Mouse (Mus musculus) spleen, adult 2 months (tissue): ENCODE measurements around the gene Helb. TPM values are rescaled to one million over a fixed set of nuclear protein-coding genes. Genes with fewer than 3 reads are reported as not detected.

ENCODE experiments used
- DNase-seq, 2 experiments: peaks; one replicate each; pipeline versions ENCODE4 v3.0.0 to v3.0.0-alpha.2; 2012 to 2021; ENCODE audit warnings: low spot score in 2 of 2, low read depth in 1 of 2
- H3K27ac ChIP-seq: fragments of 200-500 bp; 2 replicates; pipeline ENCODE4 v1.5.1; 2012; ENCODE audit warnings: low read length, inconsistent platforms; ENCODE audit not compliant: insufficient read depth
- H3K27me3 ChIP-seq: fragments of 200-500 bp; 2 replicates; pipeline ENCODE4 v1.6.1; 2012; ENCODE audit warnings: mild to moderate bottlenecking, moderate library complexity, low read length, inconsistent platforms; ENCODE audit not compliant: control insufficient read depth, insufficient read depth
- H3K36me3 ChIP-seq: fragments of 200-500 bp; 2 replicates; pipeline ENCODE4 v1.6.1; 2012; ENCODE audit warnings: mild to moderate bottlenecking, low read length, inconsistent platforms; ENCODE audit not compliant: control insufficient read depth, insufficient read depth
- H3K4me1 ChIP-seq: fragments of 200-500 bp; 2 replicates; pipeline ENCODE4 v1.6.1; 2011; ENCODE audit warnings: inconsistent platforms; ENCODE audit not compliant: control insufficient read depth, insufficient read depth, insufficient read length
- H3K4me3 ChIP-seq: fragments of 200-500 bp; 2 replicates; pipeline ENCODE4 v1.5.1; 2011; ENCODE audit warnings: mild to moderate bottlenecking, inconsistent platforms; ENCODE audit not compliant: insufficient read depth, insufficient read length; ENCODE audit errors: extremely low read depth
- CTCF ChIP-seq: fragments of 200-500 bp; IDR thresholded peaks from 2 replicates; pipeline ENCODE4 v1.5.1; 2011; ENCODE audit warnings: mild to moderate bottlenecking, inconsistent platforms; ENCODE audit not compliant: insufficient read depth, insufficient read length, insufficient replicate concordance; ENCODE audit errors: extremely low read depth
- POLR2A ChIP-seq: fragments of 200-500 bp; IDR thresholded peaks from 2 replicates; pipeline ENCODE4 v1.6.1; 2011; ENCODE audit warnings: low read depth, low read length, inconsistent platforms
- WGBS: fragments of 180-500 bp; shearing (Covaris S2); methylation state at CpG from one replicate; pipeline ENCODE4 v1.1.7; 2018; 5-methylcytosine and 5-hydroxymethylcytosine counted together
- polyA plus RNA-seq: library from polyadenylated mRNA; depleted of rRNA; stranded (reverse); fragments of >200 nt; gene quantifications from 2 replicates; pipeline ENCODE4 v1.2.3, GENCODE M21; 2012; rRNA removed

Helb gene
- polyA plus RNA-seq, 1 experiment, result 9.3 TPM

DNA sequence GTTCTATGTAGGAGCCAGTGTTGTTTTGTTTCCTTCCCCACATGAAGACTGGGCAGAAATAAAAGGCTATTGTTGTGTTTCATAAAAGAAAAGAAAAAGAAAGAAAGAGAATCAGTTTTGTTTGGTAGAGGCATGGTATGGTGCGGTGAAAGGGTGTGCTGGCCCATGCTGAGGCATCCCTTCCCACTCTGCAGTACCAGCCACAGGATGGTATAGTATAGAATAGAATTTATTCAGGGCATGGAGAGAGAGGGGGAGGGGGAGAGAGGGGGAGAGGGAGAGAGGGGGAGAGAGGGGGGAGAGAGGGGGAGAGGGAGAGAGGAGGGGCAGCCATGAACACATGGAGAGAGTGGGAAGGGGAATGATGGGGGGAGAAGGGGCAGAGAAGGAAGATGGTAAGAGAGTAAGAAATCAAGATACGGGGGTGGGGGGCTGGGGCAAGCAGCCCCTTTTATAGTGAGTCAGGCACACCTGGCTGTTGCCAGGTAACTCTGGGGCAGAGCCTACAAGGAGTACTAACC, 68.0 kb downstream of the Helb start:
- no peak for TF ChIP-seq CTCF
- no peak for TF ChIP-seq POLR2A

GRCm38 (mm10) chr10:120044237-120044636, 68.5 kb downstream of the Helb start:
- TF ChIP-seq CTCF (no peak), POLR2A (no peak)
- DNase-seq, result no peak
- Histone ChIP-seq H3K27ac (no peak overlapping the region), H3K4me1 (no peaks in the 10 kb centered on the region), H3K27me3 (no peaks in the 10 kb centered on the region), H3K4me3 (no peak overlapping the region), H3K36me3 (no peaks in the 10 kb centered on the region)
- 95% methylated on average over 6 of the region's 6 CpGs for WGBS

More for the DNA sequence above, 68.0 kb downstream of the Helb start:
- Histone ChIP-seq H3K27me3 (no peaks in the 10 kb centered on the region), H3K4me3 (no peak overlapping the region), H3K36me3 (no peaks in the 10 kb centered on the region), H3K27ac (no peak overlapping the region), H3K4me1 (no peaks in the 10 kb centered on the region)
- DNase-seq, result no peak
- 87% methylated on average over 2 of the region's 2 CpGs for WGBS

DNA sequence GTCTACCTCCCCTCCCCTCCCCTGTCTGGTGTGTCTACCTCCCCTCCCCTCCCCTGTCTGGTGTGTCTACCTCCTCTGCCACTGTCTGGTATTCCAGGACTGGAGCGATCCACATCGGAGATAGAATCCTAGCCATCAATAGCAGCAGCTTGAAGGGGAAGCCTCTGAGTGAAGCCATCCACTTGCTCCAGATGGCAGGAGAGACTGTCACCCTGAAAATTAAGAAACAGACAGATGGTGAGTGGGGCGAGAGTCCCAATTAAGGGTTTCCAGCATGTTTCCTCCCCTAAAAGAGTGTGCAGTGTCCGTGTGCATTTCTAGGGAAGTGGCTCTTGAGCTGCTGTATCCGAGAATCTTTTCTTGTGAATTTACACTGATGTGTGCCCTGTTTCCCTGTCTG, 74.6 kb downstream of the Helb start:
- no peaks in the 10 kb centered on the region for H3K36me3 ChIP-seq
- 83% methylated on average over 5 of the region's 5 CpGs for whole genome bisulfite sequencing
- no peak for DNase-seq
- H3K27me3 ChIP-seq, result no peaks in the 10 kb centered on the region
- no peaks in the 10 kb centered on the region for H3K4me1 ChIP-seq
- no peak for TF ChIP-seq POLR2A
- TF ChIP-seq CTCF, result no peak
- H3K4me3 ChIP-seq, result no peak overlapping the region
- no peak overlapping the region for H3K27ac ChIP-seq

- no peaks in the 10 kb centered on the region for H3K4me1 ChIP-seq
- H3K4me3 ChIP-seq, result no peak overlapping the region
- H3K27ac ChIP-seq, result no peak overlapping the region
- no peak for DNase-seq
- H3K36me3 ChIP-seq, result no peaks in the 10 kb centered on the region
- TF ChIP-seq POLR2A (no peak), CTCF (no peak)
- H3K27me3 ChIP-seq, result no peaks in the 10 kb centered on the region
- WGBS, result 86% methylated on average over 6 of the region's 6 CpGs
These were observed 77.0 kb downstream of the Helb start for GRCm38 (mm10) chr10:120035824-120036223.

DNA sequence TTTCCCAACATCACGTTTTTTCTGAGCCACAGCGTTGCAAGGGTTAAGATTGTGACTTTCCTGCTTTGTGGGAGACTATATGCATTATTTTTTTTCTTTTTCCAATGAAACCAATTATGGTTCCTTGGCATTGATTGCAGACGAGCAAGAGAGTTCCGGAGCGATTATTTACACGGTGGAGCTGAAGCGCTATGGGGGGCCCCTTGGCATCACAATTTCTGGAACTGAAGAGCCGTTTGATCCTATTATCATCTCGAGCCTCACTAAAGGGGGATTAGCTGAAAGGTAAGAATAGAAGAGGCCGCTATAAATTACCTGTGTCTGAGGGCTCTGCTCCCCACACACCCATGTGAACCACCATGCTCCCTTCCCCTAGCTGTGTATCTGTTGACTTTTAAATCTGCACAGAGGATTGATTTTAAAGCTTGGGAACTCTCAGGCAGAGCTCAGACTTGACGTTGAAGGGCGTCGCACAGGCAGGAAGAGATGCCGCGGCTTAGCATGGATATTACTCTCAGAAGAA, 77.5 kb downstream of the Helb start:
- Histone ChIP-seq H3K4me1 (no peaks in the 10 kb centered on the region), H3K4me3 (no peak overlapping the region), H3K27me3 (no peaks in the 10 kb centered on the region), H3K27ac (no peak overlapping the region), H3K36me3 (no peaks in the 10 kb centered on the region)
- TF ChIP-seq POLR2A (no peak), CTCF (no peak)
- WGBS, result 75% methylated on average over 15 of the region's 15 CpGs
- no peak for DNase-seq

- WGBS, result 87% methylated on average over 9 of the region's 9 CpGs
- no peak overlapping the region for H3K27ac ChIP-seq
- no peaks in the 10 kb centered on the region for H3K4me1 ChIP-seq
- no peak for TF ChIP-seq POLR2A
- TF ChIP-seq CTCF, result no peak
- no peak overlapping the region for H3K4me3 ChIP-seq
- no peak for DNase-seq
- no peaks in the 10 kb centered on the region for H3K27me3 ChIP-seq
- H3K36me3 ChIP-seq, result no peaks in the 10 kb centered on the region
These were observed 78.9 kb downstream of the Helb start for GRCm38 (mm10) chr10:120033866-120034265.

Other genes with a start within 250 kb of the Helb start
- gene Tmbim4, start 88.6 kb upstream of the Helb start, polyA plus RNA-seq, result 110 and 156 TPM in 2 replicates
- 5.3 and 5.9 TPM in 2 replicates for gene Irak3, start 89.1 kb upstream of the Helb start, polyA plus RNA-seq
- 2.8 and 3.0 TPM in 2 replicates for gene Llph, start 114.1 kb upstream of the Helb start, polyA plus RNA-seq